Mouse (Mus musculus) effector memory CD4-positive, alpha-beta T cell, adult 7 months (primary cell): ENCODE data around the gene Peli3. TPM values are rescaled to one million over a fixed set of nuclear protein-coding genes. Genes with fewer than 3 reads are reported as not detected.

ENCODE experiments used
- polyA plus RNA-seq: library from polyadenylated mRNA; unstranded; fragments of 100-300 nt; shearing (Covaris generic); gene quantifications from one replicate; pipeline ENCODE4 v1.2.1, GENCODE M21; 2017

Gene Peli3
- polyA plus RNA-seq: not detected

GRCm38 (mm10) chr19:4942551-4943252, at the start of gene Peli3:
Gene Peli3 (minus strand): TSS chr19:4943127.

DNA sequence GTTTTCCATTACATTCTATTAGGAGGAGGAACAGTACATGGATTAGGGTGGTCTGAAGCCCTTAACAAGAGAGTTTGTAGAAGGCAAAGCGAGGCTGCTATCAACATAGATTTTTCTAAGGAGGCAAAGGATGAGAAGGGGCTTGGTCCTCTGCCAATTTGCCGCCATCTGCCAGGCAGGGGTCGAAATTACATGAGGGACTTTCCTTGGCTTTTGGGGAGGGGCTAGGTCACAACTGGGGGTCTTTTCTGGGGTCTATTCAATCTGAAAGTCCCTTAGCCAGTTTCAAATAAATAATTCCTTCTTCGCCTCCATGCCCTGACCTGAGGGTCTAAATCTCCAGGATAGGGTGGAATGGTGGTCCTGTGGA, 47.3 kb upstream of the Peli3 start, which contains the start of gene Npas4:
Gene Npas4, minus strand, starts transcription at position 61 of the 370 bp plus-strand sequence.

DNA sequence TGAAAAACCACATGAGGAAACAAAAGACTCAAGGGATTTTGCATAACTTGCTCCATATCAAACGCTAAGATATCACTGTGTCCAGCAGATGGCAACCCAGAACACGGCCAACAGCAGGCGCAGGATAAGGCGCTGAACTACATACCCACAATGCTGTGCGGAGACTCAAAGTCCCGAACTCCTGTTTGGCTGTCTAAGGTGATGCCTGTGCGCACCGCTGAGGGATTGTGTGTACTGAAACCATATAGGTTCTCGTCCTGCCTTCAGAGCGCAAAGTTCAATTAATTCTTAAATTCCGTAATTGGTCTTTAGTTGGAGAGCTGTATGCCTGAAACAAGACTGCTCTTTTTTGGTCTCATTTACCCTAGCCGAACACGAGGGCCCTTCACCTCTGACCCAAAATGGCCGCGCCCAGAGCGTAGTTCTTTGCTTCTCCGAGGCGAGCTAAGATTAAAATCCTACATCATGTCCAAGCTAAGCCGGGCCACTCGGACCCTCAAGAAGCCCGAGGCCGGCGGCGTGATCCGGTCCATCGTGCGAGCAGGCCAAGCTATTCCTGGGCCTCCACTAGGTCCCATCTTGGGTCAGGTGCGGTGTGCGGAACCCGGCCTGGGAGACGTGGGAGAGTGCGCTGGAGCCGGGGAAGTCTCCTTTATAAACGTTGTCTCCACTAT, 19.1 kb upstream of the Peli3 start, which contains the start of gene Mrpl11:
Gene Mrpl11, plus strand, starts transcription at position 220 of the 674 bp plus-strand sequence.

DNA sequence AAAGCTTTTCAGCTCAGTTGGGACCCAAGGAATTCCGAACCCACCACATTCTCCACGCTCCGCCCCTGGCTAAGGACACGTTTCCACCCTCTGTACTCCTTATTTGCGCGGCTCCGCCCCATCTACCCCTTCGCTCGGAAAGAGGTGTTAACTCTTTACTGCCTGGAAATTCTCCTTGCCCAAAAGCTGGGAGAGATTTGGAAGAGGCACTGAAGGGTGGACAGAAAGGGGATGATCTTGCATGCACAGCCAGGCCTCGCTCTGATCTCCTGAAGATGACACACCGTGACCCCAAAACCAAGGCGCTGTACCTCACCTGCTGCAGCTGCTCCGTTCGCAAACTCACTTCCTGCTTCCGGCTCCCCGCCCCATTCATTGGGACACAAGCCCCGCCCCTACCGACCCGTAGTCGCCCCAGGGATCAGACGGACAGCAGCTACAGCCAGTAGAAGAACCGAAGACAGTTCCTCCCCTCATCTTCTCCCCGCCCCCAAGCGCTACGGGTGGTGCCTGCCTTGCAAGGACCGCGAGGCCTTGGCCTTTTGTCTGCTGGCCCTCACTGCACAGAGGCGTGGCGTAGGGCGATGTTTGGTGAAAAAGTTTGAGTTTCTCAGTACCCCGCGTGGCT, 14.9 kb downstream of the Peli3 start, which contains the start of gene Dpp3:
Gene Dpp3, minus strand, starts transcription at position 384 of the 628 bp plus-strand sequence.

DNA sequence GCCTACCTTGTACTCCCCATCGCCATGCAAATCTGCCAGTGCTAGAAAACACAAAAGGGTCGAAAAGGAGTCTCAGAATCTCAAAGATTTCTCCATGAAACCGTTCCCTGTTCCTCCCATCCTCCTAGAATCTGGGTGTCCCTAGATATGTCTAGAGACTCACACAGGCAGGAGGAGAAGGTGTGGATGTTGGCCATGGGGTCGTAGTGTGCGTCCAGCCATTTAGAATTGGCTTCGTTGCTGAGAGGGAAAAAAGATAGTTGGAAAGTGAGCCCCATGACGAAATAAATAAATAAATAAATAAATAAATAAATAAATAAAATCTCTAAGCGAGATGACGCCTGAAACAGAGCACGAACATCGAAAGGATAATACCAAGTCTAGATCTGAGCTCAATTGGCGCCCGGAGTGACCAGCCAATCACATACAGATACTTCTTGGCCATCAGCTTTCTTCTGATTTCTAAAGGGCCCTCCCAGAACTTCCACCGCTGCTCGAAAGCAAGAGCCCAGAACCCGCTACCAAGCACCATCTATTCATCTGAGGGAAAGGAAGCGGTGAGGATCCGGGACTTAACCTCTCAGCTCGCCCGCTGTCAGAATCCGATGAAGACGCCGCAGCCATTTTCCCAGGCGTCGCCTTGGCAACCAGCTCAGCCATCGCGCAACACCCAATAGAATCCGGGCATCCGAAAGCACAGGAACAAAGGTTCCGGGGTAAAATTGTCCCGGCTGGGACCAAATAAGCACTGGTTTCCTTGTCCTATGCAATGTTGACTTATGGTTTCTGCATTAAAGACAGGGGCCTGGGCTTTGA, 36.7 kb downstream of the Peli3 start, which contains the start of gene Bbs1:
Gene Bbs1, minus strand, starts transcription at position 650 of the 816 bp plus-strand sequence.

Other genes with a start within 250 kb of the Peli3 start
- gene Gm960, start 244.5 kb downstream of the Peli3 start, polyA plus RNA-seq: 0.23 TPM
- 0.72 TPM for gene Sptbn2, start 232.0 kb downstream of the Peli3 start, polyA plus RNA-seq
- gene Rbm4b, start 186.6 kb downstream of the Peli3 start, polyA plus RNA-seq: 77.1 TPM
- 44.2 TPM for gene Rbm4, start 149.2 kb downstream of the Peli3 start, polyA plus RNA-seq
- gene Gm21992, start 131.5 kb downstream of the Peli3 start, polyA plus RNA-seq: 28.2 TPM
- gene Rbm14, start 131.5 kb downstream of the Peli3 start, polyA plus RNA-seq: 76.3 TPM
- 28.8 TPM for gene Ccs, start 103.8 kb downstream of the Peli3 start, polyA plus RNA-seq
- not detected for gene Ccdc87, start 103.8 kb downstream of the Peli3 start, polyA plus RNA-seq
- gene Ctsf, start 88.0 kb downstream of the Peli3 start, polyA plus RNA-seq: 2.1 TPM
- not detected for gene Actn3, start 65.2 kb downstream of the Peli3 start, polyA plus RNA-seq
- gene Zdhhc24, start 64.5 kb downstream of the Peli3 start, polyA plus RNA-seq: 4.4 TPM
- 0.41 TPM for gene Bbs1, start 36.5 kb downstream of the Peli3 start, polyA plus RNA-seq
- gene Dpp3, start 14.8 kb downstream of the Peli3 start, polyA plus RNA-seq: 57.2 TPM
- gene Mrpl11, start 19.0 kb upstream of the Peli3 start, polyA plus RNA-seq: 37.5 TPM
- not detected for gene Npas4, start 47.2 kb upstream of the Peli3 start, polyA plus RNA-seq
- gene Slc29a2, start 80.7 kb upstream of the Peli3 start, polyA plus RNA-seq: 3.6 TPM
- 1.8 TPM for gene B4gat1, start 95.7 kb upstream of the Peli3 start, polyA plus RNA-seq
- gene AC124502.3, start 95.8 kb upstream of the Peli3 start, polyA plus RNA-seq: 0.62 TPM
- gene Brms1, start 98.2 kb upstream of the Peli3 start, polyA plus RNA-seq: 102 TPM
- 0.72 TPM for gene Rin1, start 107.4 kb upstream of the Peli3 start, polyA plus RNA-seq
- gene Cd248, start 125.0 kb upstream of the Peli3 start, polyA plus RNA-seq: not detected
- gene Tmem151a, start 142.4 kb upstream of the Peli3 start, polyA plus RNA-seq: 0.88 TPM
- gene Yif1a, start 145.4 kb upstream of the Peli3 start, polyA plus RNA-seq: 30.1 TPM
- 0.76 TPM for gene Cnih2, start 155.4 kb upstream of the Peli3 start, polyA plus RNA-seq
- gene Rab1b, start 163.9 kb upstream of the Peli3 start, polyA plus RNA-seq: 149 TPM
- 4.3 TPM for gene Klc2, start 175.4 kb upstream of the Peli3 start, polyA plus RNA-seq